Mouse (Mus musculus) thymus, postnatal 10 days (tissue): ENCODE results near the gene Fndc3b.
"Not testable (repeated sequence)": the region's sequence is repeated elsewhere in the genome, so short reads cannot be mapped to it uniquely, and the experiment has no call there.

ENCODE experiments used
- DNase-seq, 2 experiments: peaks; one replicate each; pipeline ENCODE4 v3.0.0; 2021; ENCODE audit warnings: low spot score in 2 of 2

Fndc3b gene

DNA sequence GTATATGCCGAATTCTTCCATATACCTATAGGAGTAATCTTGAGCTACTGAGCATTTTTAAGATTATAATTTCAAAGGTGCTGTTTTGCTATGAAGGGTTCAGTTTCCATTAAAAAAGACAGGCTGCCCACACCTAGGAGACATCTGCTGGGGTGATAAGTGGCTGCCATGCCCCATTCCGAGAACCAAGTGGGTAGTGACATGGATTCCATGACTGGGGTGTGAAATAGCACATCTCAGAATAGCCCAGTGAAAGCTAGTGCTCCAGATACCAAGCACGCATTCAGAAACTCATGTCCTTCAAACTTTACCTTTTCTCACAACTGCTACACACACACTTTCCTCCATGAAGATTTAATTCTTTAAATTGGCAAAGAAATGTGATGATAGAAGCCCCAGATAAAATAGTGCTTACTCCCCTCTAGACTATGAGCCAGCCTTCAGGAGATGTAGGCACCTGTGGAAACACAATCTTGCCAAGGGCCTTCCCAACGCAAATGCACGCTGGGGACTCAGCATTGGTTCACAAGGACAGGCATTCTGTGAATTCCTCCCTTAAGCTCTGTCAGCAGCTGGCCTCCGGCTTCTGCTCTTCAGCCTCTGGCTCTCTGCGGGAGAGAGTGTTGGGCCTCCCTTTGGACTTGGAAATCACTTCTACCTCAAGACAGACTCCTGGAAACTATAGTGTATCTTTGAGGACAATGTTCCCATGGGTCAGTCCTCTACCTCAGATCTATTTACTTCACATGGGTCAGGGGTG is 207.6 kb downstream of the Fndc3b start:
- no peak for DNase-seq

DNA sequence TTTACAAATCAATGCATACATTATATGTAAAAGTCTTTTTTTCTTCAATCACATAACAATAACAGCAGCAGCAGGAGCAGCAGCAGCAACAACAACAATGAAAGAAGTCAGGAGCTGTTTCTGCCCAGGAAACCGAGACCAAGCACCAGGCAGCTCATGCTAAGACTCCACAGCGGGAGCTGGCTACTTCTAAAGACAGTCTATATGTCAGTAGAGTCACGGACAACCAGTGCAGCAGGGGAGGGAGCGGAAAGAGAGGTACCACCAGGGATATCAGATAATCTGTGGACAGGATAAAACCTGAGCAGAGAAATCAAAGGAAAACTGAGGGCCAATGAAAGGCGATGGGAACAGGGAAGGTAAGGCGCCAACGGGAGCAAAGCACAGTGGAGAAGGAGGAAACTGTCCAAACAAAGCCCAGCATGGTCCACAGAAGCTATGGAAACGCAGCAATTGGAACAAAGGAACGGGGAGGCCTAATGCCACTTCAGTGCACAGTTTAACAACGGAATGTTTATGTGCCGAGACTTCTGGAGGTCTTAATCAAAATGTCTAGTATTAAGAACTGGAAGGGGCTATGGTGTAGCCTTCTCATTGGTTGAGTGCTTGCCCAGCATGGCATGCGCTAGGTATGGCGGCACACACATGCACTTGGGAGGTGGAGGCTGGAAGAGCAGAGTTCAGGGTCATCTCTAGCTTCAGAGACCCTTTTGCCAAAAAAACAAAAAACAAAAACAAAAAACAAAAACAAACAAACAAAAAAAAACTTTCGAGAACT is 215.6 kb downstream of the Fndc3b start:
- no peak for DNase-seq

DNA sequence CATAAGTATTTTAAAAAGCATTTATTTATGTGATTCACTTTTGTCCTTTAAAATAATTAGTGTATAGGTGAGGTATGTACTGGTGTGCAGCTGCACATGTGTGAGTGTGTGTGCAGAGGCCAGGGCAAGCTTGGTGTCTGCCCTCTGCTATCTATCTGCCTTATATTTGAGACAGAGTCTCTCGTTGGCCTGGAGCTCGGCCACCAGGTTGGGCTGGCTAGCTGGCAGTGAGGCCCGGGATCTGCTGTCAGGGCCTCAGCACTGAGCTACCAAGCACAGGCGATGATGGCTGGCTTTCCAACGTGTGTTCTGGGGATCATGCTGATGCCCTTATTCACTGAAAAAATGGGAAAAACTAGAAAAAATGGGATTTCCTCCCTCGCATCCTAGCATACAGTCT is 216.4 kb downstream of the Fndc3b start:
- no peak for DNase-seq

DNA sequence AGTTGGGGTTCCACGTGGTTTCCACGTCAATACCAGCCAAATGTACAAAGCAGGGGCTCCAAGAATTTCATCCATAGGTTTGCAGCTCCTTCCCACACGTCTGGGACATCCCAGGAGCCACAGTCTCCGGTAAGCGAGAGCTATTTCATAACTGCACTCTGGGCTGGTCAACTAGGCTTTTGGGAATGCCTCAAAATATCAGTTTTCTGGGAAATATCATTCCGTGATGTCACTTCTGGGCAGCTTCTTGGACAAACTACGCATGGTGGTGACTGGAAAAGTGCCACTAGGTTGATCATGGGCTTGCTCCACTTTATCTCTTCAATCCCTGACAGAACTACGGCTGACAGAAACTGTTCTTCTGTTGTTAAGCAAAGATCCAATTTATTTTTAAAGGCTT is 217.0 kb downstream of the Fndc3b start:
- no peak for DNase-seq

DNA sequence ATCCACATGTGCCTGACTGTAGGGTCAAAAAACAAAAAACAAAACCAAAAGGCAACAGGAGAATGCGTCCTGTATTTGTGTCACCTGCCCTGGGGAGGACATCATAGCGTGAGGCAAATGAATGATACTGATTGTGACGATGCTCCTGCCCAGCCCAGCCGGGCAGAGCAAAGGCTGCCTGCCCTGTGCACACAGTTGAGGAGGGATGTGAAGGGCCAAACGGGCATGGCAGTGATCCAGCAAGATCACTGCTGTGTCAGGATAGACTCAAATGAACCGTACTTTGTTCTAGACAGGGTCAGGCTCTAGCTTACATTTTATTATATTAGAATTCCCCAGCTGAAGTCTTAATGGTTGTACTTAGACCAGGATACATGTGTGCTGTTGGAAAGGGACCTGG is 219.3 kb downstream of the Fndc3b start:
- DNase-seq = no peak

DNA sequence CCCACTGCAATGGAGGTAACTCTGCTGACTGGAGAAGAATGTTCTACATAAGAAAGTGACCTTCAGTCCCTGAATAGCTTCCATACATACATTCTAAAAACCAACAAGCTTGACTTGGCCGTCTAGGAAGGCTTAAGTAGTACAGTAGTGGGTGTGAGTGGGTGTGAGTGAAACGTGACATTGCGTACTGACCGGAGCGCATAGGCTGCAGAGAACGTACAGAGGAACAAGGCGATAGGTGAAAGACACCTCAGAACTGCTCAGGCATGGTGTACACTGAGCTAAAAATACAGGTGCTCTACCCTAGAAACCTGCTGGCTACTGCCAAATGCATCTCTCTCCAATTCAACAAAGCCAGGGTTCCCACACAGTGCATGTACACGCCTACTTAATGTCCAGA is 219.7 kb downstream of the Fndc3b start:
- DNase-seq = no peak

DNA sequence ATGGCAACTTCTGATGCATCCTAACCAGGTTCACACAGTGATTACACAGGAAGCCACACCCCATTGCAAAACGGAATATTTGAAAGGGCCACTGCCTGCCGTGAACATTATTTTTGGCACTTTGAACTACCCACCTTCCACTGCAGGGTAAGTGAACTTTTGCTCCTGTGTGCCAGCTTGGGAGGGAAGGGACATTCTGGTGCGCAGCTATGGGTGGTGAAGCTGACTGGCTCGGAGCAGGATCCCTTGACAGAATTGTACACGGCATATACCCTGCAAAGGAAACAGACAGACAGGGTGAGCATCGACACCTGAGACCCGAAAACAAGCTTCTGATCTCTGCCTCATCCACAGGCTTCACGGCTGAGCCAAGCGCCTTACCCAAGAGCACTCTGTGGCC is 220.2 kb downstream of the Fndc3b start:
- no peak for DNase-seq

DNA sequence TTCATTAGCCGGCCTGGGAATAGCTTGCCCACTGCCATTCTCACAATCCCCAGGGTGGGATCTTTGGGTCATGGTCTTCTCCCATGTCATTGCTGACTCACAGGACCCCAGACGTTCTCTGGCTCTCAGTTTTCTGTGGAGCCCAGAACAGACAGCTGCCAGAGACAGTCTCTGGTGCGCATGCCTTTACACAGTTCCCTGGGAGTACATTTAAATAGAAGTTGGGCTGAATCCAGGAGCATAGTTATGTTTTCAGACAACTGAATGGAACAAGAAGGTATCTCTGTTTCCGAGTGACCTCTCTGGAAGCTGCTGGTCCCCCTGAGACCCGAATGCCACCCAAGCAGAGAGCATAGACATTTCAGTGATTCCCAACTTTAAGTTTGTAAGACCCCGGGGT is 221.6 kb downstream of the Fndc3b start:
- no peak for DNase-seq

DNA sequence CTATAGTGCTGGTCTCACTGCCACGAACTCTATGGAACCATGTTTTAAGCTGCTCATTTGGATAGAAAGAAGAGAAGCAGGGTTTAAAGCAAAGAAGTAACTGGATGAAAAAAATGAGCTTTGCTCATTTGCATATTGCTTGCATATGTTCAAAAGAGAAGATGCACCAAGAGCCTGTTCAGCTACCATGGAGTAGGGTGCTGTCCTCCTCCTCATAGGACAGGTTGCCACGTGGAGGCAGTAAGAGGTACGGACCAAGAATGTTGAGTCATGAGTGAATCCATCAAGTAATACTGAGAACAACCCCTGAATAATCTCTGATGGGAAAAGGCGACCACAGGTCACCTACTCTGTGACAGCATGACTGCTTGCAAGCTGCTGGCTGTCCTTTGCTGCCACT is 226.0 kb downstream of the Fndc3b start:
- no peak for DNase-seq

DNA sequence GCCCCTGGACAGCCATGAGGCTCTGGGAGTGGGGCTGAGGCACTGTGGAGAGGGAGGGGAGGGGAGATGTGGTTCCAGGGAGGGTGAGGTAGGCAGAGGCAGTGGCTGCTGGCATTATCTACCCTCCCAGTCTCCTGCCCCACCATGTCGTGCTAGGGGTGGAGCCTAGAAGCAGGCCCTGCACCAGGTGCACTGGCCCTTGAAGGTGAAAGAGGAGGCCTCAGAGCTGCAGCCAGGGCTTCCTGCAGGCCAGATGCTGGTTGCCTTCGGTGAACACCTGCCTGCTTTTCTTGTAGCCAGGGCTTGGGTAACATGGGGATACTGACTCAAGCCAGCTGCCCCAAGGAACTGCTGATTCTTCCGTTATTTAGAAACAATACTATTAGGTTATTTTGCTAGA is 226.4 kb downstream of the Fndc3b start:
- no peak for DNase-seq

DNA sequence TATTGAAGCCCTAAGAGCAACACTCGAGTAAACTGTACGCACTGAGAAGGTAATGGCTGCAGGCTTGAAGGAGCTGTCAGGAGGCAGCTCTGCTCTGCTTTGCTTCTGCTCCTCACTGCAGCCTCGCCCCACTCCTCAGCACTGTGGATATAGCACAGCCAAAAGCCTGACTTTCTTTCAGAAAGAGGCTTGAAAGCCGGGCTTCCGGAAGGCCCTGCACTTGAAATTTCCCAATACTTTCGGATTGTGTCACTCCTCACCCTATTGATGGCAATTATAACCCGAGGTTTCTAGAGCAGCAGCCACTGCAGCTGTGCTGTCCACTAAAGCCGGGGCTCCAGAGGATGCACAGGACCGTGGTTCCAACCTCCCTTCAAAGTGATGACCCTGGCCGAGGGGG is 227.3 kb downstream of the Fndc3b start:
- no peak for DNase-seq

DNA sequence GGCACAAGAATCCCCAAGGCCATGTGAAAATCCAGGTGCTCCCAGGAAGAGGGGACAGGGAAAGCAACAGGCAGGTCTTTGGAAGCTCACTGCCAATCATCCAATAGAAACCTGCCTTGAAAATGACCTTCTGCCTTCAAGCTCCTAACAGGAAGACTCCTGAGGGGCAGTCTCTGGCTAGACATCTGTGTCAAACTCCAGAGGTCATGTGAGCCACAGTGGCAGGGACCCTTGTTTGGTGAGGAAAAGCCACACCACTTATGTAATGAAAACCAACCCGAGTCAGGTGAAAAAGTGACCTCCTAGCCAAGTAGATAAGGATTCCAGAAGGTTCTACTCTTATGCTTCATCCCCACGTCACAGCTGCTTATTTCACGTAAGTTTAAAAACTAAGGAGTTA is 227.8 kb downstream of the Fndc3b start:
- DNase-seq = no peak

DNA sequence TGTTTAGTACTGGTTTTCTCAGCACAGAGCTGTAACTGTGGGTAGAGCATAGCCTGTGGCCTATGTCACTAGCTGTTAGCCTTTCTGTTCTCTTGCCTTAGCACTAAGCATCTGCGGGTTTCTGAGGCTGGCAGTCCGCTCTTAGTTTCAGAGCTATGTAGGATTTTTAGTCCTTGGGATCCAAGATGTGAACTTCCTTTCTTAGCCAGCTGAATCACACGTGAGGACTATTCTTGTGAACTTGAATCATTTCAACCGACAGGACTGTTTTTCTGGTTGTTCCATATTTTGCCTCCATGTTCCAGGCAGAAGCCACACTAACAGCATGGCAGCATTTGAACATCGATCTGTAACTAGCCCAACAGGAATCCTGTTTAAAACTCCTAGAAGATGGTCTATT is 229.4 kb downstream of the Fndc3b start:
- DNase-seq = no peak

DNA sequence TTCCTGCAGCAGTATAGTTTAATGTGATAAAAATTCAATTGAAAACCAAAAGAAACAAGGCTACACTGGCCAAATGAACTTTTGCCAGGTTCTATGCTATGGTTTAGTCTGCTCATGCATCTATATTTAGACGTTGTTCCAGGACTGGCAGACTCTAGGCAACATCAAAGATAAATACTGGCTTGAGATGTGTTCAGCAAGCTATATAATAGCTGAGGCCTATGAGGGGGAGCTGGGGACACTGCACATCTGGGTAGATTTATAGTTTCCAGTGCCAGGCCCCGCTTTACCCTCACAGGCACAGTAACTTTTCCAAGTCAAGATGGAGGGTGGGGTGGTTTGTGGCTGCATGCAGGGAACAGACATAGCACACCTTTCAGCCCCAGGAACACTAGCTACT is 231.7 kb downstream of the Fndc3b start:
- DNase-seq = no peak

DNA sequence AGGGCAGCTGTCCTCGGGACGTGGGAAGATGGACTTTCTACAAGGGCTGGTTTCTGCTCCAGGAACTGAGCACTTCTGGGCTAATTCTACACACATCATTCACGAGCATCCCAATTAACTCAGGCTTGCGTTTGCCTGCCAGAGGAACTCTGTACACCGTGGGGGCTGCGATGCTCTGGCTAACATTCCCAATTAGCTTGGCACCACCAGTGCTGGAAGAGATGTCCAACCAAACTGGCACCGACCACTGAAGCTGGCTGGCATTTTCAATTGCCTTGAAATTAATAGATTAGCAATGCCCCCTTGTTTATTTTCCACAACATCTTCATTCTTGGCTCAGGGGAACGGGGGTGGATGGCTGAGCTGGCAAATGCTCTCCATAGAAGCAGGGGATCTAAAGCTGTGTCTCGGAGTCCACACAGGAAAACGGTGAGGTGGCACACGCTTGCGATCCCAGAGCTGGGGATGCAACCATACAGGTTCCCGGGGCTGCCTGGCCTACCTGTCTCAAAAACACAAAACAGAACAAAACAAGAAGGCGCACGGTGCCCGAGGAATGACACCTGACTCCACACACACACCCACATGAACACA is 232.4 kb downstream of the Fndc3b start:
- DNase-seq = no peak

DNA sequence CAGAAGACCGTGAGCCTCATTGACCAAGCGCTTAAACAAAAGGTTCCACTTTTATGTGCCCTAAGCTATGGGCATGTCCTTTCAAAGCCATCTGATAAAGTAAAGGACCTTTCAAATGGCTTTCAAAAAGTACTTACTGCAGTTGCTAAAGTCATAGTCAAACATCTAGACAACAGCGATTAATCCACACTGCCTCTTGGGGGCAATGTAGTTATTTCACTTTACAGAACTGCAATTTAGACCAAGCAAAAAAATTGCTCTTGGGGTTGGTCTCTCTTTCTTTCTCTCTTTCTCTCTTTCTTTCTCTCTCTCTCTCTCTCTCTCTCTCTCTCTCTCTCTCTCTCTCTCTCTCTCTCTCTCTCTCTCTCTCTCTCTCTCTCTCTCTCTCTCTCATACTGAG is 233.4 kb downstream of the Fndc3b start:
- not testable (repeated sequence) for DNase-seq

DNA sequence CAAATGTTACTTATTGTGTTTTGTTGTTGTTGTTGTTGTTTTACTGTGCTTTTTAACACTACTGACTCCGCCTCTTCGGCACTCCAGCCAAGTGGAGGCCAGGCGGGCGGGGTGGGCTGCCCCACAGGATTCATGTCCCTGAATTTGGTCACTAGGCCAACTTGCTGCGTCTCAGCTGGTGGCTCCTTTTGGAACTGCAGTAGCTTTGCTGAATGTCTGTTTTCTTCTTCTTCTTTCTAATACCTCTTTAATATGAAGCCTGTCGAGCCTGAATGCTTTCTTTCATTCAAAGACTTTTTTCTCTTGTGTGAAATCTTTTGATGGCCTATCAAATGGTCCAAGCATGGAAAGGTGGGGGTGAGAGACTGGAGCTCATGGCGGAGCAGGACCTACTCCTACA is 235.2 kb downstream of the Fndc3b start:
- DNase-seq = no peak

DNA sequence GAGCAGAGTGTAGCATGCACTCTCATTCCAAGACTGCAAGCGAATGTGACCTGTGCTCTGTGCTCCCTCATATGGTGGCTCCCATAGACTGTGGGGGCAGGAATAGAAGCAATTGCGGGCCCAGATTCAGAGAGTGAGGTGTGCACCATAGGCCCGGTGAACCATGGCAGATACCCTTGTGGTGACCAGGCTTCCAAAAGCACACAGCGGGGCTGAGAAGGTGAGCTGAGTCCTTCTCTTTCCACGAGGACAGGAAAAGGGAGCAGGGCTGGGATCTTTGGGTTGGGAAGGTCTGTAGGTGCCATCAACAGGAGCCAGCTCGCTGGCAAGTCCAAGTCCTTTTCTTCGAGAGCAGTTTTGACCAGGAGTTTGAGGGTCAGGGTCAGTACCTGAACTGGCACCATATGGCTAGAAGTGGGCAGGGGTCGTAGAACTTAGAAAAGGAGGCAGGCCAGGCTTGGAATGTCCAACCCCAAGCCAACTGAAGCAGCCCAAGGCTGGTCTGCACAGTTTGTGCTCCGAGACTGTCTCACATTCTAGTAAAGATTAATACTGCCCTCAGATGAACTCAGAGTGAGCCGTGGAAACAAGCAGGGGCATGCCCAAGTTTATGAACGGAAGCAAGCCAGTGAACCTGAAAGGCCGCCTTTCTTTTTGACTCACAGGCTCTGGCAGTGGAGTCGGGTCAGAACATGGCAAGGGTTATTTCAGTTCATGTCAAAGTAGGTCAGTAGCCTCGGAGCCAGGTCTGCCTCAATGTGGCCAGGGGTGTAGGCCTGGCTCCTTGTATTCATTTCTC is 237.1 kb downstream of the Fndc3b start:
- DNase-seq = no peak

DNA sequence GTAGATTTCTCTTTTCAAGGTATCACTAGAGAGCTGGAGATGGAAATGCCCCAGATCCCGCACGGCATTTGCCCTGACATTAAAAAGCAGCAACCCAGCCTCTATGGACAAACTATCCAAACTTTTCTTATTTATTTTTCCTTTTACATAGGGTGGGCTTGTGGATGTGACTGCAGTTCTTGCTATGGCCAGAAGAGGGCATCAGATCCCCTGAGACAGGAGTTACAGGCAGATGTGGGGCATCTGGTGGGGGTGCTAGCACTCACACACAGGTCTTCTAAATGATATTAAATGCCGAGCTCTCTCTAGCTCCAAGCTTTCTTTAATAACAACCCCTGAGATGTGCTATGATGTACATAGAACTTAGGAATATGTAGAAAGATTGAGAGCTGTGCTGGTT is 238.3 kb downstream of the Fndc3b start:
- no peak for DNase-seq

DNA sequence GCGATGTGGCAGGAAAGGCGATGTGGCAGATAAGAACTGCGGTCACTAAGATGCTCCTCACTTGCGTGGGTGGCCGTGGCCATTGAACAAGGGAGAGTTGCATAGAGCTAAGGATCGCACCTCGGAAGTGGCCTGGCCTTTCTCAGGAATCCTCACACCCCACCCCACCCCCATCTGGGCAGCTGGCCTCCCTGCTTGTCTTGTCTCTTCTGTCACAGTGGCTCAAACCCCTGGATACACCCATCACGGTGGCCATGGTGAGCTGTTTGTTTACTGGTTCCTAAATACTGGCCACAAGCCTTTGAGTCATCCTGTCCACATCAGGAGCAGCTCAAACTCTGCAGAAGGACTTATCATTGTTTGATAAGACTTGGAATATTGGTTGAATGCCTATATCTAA is 240.3 kb downstream of the Fndc3b start:
- no peak for DNase-seq

DNA sequence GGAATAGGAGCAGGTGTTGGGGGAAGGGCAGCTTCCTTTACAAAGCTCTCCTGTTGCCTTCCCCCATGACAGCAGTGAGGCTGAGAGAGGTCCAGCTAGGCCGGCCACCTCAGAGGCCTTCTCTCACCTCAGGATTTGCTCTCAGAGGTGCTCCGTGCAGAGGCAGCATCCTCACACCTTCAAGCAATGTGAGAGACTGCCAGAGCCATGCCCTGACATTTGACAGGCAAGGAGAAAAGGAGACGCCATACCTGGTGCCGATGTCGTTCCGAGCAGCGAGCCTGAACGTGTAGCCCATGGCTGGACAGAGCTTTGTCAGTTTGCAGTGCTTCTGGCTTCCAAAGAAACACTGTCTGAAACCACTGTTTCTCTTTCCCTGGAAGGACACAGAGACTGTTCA is 241.1 kb downstream of the Fndc3b start:
- no peak for DNase-seq

DNA sequence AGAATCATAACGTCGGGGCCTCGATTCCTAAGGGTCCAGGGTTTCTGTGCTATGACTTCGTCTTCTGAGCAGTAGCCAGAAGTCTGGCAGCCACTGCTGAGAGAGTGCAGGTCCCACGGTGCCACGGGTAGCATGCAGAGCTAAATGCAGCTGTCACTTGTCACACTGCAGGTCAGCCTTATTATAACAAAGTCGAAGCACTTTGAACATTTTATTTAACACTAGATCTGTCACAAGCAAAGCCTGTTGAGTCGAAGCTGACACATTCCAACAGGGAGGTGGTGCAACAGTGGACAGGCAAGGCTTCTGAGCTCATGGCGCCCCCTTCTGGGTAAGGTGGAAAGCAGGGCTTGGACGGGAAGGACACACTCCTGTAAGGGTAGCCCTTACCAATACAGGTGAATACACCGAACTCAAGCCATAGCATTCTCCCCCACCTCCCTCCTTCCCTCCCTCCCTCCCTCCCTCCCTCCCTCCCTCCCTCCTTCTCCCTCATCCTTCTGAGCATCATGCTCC is 243.5 kb downstream of the Fndc3b start:
- DNase-seq = peak; percentile 38 to 71
